Mouse (Mus musculus) frontal cortex, postnatal 36 days (tissue): ENCODE results near the gene Mb.
A peak's percentile ranks its signal among the peaks of the same experiment; 100 is the strongest.
"Not testable (repeated sequence)": the region's sequence is repeated elsewhere in the genome, so short reads cannot be mapped to it uniquely, and the experiment has no call there.

Source experiments
- DNase-seq, 2 experiments: peaks; one replicate each; pipeline ENCODE4 v3.0.0; 2022; ENCODE audit warnings: low spot score in 2 of 2

Gene Mb

DNA sequence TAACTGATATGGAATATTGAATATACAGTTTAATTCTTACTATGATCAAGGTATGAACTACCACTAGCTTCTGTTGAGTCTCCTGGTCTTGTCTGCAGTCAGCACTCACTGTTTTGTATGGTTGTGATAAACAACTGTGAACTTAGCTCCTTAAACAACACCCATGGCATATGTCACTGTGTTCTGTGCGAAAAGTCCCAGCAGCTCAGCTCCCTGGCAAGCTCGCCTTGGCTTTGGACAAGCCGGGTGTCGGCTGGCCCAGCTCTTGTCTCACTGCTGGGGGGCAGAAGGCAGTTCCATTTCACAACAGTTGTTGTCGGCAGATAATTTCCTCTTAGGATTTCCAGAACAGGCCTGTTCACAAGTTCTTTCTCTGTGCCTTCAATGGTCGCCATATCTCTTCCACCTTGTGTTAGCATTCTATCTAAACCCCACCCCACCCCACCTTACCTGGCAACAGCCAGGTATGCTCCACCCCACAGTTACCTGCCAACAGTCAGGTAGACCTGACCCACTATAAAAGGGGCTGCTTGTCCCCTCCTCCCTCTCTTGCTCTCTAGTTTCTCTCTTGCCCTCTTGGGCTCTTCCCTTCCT is 14.9 kb upstream of the Mb start:
- no peak for DNase-seq

DNA sequence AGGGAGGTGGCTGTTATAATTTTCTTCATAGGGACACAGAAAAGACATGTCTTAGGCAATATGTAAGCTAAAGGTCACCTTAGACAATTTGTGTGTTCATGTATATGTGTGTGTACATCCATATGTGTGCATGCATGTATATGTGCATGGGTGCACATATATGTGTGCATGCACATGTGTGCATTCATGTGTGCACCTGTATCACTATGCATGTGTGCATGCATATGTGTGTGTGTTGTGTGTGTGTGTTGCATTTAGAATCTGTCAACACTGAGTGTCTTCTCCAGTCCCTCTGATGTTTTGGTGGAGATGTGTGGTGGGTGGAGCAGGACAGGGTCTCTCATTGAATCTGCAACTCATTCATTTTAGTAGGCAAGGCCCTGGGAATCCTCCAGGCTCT is 12.3 kb upstream of the Mb start:
- no peak for DNase-seq

DNA sequence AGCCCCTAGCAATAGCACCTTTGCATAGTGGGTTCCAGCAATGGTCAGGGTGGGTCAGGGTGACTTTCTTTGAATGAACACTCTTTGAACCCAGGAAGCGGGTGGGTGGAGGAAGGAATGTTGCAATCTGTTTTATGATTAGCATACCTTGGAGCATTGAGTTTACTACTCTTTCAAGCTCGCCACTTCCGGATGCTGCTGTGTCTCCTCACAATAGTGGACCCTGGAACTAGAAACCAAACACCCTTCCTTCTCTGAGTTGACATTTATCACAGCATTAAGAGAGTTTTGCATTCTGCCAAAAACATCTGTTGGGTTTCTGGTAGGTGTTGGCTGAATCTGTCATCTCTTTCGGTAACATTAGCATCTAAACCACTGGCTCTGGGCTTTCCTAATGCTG is 8.9 kb upstream of the Mb start:
- not testable (repeated sequence) for DNase-seq

DNA sequence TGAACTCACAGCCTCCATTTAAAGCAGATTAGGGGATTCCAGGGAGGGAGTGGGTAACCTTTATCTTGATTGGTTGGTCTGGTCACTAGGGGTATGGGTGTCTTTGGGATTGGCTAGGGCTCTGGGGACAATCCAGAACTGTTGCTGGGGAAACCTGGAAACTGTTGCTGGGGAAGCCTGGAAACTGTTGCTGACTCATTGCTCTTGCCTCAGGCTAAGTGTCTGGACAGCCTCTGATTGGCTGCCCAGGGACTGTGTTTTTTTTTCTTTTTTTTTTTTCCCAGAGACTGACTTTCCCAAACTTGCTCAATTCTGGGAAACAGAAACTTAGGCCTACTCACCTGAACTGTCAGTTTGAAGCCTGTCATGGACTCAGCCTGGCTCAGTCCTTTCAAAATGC is 8.1 kb upstream of the Mb start:
- DNase-seq = no peak

DNA sequence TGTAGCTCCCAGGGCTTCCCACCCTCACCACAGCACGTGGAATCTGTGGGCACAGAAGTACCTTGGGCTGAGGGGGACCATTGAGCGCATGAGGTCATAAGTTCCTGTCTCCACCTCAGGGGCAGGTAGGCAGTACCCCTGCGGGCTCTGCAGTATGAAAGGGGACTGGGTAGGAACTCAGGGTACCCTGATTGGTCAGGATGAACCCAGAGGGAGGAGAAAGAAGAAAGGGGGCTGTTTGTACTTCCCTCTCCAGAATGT is 6.3 kb upstream of the Mb start:
- no peak for DNase-seq

DNA sequence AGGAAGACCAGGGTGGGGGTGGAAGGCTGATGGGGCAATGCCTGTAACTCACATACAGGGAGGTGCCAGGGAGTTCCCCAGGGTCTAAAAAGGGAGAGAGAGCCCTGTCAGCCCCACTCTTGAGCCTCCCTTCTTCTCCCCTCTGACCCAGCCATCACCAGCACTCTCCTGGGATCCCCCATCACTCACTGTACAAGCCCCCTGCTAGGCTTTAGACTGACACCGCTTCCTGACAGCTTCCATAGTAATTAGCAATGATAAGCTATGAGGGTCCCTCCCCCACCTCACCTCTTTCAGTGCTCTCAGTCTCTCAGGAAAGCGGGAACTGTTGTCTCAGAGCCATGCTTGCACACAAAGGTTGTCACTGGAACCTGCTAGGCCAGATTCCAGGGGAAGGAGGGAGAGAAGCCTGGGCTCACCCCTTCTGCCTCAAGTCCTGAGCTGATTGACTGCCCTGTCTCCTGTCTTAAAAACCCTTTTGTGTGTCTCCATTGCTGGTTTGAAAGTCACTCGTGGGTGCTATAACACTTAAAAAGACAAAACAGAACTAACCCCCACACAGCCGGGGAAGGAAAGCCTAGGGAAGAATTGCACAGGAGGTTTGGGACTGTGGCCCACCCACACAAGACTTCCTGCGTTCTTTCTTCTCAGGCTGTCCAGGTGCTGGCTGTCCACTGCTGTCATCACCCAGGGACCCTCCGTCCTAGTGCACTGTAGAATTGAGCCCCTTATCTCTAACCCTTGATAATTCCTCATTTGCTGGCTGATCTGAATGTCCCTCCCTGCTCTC is 5.7 kb upstream of the Mb start:
- DNase-seq = no peak

DNA sequence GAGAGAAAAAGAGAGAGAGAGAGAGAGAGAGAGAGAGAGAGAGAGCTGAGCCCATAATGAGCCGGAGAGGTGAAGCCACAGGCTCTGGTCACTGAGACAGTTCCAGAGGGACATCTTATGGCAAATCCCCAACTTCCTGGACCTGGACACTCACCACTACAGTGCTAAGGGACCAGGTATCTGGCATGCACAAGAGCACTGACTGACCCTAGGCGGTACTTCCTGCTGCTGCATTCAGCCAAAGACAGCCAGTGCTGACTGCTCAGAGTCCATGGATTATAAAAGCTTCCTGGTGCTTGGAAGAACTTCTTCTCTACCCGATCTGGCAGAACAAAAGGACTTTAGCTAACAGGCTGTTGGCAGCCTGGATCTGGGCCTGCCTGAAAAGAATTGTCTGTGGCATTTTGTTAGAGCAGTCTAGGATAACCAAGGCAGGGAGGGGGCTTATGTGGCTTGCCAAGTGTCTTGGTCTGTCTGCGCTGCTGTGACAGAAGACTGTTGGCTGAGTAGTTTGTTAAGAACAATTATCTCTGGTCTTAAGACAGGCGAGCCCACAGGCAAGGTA is 4.2 kb upstream of the Mb start:
- DNase-seq = no peak

DNA sequence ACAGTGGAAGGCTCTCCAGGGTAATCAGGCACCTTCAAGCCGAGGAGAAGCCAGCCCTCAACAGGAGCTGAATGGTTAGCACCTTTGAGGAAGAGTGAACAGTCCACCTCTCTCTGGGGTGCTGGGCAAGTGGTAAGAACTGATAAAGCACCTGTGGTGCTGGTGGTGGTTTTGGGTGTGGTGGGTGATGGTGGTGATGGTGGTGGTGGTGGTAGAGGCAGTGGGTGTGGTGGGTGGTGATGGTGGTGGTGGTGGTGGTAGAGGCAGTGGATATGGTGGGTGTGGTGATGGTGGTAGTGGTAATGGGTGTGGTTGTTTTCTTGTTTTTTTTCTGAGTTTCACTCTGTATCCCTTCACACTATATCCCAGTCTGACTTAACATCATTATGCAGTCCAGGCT is 2.6 kb upstream of the Mb start:
- no peak for DNase-seq

DNA sequence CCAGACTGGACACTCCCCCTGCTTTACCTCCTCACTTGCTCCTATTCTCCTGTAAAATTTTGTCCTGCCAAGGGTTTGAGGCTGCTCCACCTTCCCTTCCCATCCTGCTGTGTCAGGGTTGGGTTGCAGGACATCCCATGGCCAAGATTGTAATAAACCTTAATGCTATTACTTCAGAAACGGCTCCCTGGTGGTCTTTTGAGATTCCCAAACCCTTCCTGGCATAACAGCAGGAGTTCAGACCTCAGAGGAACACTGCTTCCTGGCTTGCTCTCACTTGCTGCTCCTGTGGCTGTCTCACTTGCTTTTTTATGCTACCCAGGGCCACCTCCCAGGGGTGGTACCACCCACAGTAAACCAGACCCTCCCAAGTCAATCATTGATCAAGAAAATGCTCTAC is 1.7 kb upstream of the Mb start:
- DNase-seq = no peak

DNA sequence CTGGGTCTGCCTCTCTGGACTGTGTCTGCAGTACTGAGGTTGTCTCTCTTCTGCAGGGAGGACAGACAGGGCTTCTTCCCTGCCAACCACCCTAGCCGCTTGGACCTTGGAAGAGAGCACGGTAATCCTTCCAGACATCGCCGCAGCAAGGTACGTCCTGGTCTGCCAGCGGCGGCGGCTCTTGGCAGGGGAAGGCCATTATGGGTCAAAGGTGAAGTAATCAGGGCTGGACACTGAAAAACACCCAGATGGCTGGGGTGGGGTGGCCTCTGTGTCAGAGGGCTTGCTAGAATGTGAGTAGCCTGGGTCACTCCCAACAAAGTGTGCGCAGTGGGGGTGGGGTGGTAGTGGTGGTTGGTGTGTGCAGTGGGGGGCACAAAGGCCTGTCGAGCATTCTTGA is 4.9 kb downstream of the Mb start:
- DNase-seq = no peak

DNA sequence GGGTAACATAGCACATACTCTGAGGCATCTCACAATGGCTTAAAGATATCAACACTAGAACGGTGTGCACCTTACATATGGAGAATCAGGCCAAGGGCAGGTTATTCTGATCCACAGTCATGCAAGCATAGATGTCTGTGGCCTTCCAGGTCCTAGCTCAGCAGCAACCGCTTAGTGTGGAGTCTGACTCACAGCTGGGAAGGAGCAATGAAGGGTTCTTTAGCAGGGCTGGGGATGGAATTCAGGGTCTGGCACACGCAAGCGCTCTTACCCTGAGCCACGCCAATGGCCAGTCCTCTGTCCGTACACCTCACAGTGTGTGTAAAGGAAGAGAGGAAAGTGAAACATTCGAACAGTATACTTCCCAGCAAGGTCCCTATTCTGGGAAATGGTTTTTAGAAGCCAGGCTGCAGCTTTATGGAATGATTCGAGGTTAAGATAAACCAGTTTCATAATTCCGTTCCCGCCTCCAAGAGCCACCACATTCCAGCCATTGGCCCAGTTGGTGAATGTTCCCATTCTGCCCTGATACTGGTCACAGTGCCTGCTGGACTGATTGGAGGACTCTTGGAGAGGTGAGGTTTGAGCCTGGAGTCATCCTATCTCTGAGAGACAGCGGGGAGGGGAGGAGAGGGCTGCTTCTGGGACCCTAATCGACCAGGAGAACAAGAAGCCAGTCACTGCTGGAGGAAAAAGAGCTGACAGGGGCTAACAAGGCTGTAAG is 5.7 kb downstream of the Mb start, which contains the start of gene Apol6:
Apol6 (plus strand) TSS at position 133 of the 724 bp plus-strand sequence.
- DNase-seq = no peak

DNA sequence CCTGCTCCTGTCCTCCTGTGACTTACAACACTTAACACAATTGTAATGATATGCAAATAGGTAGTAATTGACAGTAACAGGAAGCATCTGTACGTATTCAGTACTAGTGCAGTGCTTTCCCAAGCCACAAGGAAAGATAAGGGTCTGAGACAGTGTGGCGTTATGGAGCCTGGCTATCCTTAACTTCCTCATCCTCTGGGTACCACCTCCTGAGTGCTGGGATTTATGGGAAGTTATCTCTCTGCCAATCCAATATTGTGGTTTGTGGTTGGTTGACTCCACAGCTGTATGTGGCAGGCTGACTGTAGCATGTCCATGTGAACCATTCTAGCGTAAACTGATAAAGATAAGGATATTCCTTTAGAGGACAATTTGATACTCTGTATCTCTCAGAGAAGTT is 9.7 kb downstream of the Mb start:
- no peak for DNase-seq

DNA sequence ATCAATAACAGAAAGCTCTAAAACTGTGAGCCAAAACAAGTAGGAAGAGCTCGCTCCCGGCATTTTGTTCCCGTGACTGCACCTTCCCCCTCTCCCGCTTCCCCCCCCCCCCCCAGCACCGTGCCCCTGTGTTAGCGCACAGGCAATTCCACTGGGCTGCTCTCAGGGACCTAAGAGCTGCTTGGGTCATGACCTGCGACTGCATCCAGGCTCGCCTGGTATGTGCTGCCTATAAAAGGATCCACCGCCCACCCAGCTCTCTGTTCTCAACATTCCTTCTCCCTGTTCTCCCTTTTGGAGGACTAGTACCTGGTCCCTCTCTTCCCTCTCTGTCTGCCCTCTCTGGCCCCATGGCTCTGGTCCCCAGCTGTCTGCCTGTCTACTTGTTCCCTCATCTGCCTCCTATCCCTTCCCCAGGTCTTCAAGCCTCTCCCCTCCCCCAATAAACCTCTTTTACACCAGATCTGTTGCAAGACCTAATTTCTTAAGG is 11.2 kb downstream of the Mb start:
- DNase-seq = no peak

DNA sequence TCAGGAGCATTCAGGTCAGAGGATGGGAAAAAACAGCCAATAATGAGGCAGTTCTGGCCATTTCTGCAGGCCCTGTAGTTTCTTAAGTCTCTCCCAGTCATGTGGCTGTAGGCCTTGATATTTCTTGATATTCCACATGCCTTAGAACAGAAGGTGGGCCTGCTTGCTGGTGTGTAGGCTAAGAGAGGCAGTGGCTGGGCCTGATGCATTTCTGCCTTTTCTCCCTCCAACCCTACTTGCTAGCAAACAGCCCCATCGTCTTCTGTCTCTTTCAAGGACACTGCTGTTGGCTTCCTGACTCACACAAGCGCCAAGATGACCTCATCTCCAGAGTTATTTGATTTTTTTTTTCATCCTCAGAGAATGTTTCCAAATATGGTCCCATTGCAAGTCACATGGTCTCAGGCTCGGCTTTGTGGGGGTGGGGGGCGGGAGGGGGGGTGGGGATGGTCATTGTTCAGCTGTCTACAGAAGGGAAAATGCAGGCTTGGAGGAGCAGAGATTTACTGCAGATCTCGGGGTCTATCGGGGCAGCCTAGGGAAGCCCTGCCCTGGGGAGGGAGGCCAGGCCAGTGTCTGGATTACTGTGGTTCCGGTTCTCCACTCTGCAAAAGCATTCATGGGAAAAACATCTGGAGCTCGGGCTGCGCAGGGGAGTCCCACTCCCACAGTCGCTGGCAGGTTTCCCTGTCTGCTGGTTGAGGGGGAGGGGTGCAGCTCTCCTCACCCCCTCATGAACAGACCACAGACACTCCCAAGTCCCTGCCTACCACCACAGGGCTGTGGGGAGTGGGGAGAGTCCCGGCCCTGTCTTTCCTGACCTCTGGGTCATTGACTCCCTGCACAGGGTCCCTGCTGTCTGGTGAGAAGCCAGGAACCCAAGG is 12.9 kb downstream of the Mb start:
- DNase-seq = no peak

DNA sequence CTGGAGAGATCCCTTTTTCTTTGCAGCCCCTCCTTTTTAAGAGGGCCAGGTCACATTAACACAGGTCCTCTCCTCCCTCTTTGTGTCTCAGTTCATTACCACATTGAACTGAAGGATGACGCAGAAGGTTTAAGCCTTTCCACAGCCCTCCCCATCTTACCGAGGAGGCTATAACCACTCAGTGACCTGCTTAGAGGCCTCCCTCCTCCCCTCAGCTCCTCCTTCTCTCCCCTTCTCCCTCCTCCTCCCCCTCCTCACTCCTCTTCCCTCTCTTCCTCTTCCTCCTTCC is 13.5 kb downstream of the Mb start:
- DNase-seq = no peak

DNA sequence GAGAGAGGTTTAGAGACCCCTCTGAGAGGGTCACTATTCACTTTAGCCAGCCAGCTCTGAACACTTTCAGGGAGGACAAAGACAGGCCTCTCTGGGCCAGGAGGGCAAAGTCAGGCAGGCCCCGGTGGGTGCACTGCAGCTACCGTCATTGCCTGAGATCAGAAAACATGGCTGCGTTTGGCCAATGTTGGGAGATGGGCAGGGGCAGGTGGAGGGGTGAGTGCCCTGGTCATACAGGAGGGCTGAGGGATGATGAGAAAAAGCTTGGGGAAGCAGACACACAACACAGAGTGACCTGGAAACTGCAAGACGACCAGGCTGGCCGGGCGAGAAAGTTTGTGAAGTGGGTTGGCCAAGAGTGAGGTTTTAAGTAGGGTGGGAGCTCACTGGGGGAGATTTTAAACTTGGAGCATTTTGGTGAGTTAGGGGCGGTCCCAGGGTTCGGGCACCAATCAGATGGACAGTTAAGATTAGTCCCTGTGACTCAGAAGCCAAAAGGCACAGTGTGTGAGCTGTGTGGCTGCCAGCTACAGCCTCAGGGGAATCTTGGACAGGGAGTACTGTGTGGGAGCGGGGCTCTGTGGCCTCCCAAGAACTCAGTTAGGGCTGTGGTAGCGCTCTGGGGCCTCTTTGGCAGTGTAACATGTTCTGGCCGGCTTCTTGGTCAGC is 14.0 kb downstream of the Mb start:
- DNase-seq = no peak

DNA sequence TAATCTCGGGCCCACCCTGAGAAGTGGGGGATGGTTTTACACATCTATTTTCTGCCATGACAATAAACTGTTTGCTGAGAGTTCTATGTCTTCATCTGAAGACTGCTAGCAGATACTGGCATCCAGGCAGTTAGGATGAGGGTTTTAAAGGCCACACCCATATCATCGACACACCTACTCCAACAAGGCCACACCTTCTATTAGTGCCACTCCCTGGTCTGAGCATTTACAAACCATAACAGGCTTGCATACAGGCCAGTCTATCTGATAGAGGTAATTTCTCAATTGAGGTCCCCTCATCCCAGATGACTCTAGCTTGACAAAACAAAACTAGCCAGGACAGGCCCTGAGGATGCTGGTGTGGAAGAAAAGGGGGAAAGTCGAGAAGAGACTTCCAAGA is 14.8 kb downstream of the Mb start:
- no peak for DNase-seq

DNA sequence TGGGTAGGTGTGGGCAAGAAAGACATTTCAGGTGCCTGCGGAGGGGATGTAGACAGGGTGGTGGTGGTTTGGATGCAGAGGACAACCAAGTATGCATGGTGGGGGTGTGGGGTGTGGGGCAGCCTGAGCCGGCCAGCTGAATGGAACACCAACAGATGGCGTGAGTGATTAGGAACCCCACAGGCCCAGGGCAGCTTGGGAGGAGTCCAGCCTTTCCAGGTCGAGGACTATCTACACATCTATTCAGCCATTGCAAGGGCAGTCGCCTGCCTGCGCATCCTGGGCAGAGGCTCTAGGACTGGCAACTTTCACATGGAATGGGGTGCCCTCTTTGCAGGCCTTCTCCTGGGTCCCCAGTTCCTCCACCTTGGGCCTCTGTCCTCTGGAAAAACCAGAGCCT is 15.9 kb downstream of the Mb start:
- no peak for DNase-seq

DNA sequence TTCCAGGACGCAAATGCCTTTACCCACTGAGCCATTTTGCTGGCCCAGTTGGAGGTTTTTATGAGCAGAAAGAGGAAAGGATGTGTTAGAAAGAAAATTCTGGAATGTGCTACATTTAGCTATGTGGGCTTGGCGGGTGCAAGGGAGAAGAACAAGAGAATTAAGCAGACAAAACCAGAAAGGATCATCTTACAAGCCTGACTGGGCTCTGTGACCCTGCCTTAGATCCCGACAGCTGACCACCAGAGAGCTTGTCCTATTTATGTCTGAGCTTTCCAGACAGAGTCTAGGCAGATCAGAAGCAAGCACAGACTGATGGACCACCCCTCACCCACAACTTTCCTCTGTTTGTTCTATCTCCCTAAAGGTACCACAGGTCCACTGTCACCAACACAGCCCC is 19.2 kb downstream of the Mb start:
- DNase-seq = no peak

DNA sequence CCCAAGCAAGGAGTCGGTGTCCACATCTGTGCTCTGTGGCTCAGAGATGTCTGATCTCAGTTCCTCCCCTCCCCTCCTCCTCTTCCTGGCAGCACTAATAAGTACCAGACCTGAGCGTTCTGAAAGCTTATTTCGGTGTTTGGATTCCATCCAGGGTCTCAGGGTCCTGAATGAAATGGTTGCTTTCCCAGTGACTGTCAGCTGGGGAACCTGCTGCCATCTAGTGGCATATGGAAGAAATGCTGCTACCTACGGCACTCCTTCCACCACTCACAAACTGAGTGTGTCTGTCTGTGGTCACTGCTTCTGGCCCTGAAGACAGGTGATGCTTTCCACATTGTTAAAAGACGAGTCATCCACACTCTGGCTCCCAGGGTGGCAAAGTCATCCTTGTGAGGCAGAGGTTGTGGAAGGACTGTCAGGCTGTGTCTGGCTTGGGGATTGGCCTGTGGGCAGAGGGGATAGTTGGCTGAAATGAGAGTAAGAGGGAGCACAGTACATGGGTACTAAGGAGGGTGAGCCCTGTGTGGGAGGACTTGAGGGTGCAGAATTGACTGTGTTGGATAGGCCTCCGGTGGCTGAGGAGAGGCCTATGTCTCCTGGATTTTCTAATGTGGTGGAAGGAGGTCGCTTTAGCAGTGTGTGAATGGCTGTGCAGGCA is 21.0 kb downstream of the Mb start:
- DNase-seq = peak; percentile 54 to 68

DNA sequence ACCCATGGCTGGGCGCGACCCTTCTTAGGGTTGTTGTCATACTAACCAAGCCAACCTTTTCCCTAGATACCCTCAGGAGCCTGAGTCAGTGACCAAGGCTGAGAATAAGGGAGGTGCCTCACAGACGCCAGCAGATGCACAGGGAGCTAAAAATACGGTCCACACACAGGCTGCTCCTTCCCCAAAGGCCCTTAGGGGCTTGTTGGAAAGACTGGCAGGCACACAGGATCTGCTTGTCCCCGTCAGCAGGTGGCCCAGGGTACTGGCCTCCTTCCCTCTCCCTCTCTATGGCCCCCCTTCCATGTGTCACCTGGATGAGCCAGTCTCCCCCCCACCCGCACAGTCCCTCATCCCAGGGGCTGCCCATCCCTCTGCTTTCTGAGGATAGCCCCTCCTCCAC is 22.8 kb downstream of the Mb start:
- no peak for DNase-seq
